Mouse (Mus musculus): Measurements from ENCODE around the gene Tnip1.

Tnip1 gene

DNA sequence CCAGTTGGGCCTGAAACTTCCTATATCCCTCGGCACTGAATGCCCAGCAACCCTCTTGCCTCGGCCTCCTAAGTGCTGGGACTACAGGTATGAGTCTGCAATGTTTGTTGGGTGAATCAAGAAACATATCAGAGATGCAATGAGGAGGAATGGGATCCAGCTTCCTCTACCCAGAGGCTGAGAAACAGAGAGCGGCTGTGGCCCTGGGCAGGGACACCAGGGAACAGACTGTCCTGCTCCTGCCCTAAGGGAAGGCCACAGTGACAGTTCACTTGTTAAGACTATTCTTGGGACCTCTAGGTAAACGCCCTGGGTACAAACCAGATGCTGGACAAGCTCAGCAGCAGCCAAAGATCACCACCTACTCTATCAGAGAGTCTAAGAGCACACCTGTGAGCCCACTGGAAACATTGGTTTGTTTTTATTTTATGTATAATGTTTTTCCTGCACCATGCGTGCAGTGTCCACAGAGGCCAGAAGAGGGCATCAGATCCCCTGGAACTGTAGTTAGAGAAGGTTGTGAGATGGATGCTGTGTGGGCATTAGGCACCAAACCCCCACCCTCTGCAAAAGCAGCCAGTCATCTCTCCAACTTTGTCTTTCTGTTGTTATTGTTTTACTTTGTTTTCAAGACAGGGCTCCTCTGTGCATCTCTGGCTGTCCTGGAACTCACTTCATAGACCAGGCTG is 31.2 kb downstream of the Tnip1 start:
- DNase-seq = peak; percentile 61

DNA sequence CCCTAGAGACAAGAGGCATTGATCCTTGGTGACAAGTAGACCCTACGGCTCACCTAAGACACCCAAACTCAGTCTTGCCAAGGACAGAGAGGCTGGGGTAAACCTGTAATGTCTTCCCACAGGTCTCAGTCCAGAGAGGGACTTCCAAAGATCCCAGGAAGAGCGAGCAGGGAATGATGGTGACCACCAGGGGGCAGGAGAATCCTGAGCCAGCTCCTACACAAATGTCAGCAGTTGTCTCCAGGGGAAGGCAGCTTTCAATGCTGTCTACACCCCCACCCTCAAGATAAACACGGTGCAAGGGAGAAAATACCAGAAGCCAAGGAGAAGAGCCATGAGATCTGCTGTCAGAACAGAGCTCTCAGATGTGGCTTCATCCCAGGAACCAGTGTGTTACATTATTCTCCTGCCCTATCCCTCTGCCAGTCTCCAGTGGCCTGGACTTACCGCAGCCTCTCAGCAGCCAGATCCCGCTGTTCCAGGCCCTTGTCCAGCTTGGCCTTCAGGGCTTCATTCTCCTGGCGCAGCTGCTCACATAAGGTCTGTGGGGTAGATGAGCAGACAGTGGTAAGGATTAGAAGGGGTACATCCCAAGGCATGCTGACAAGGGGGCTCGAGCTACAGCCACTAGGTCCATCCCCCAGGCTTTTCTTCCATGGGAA is 32.3 kb downstream of the Tnip1 start:
- peak; percentile 55 for DNase-seq

DNA sequence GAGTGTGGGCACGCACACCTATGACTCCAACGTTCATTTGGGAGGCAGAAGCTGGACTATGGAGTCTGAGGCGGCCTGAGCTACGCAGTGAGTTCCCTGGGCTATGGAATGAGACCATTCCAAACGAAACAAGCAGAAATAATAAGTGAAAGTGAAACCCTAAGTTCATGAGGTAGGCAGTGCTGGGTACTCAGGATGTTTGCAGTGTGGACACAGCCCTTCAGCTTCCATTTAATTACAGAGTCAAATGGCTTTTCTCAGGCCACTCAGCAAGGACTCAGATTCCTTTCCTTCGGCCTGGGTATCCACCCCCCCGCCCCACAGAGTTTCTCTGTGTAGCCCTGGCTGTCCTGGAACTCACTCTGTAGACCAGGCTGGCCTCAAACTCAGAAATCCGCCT is 33.0 kb downstream of the Tnip1 start:
- no peak for DNase-seq

DNA sequence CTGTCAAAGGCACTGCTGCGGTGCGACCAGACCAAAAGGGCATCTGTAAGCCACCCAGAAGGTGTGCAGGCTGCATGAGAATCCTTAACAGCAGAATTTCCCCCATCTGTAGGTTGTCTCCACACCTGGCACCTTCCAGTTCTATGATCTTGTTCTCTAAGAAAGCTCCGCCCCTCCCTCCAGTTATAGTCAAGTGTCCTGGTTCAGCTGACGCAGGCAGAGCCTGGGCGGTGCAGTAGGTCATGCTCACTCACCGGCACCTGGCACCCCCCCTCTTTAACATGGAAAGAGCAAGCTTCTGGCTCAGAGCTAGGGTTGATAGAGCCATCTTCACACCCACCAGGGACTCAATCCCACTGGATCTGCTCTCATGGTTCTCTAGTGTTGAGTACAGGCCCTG is 33.4 kb downstream of the Tnip1 start:
- no peak for DNase-seq

DNA sequence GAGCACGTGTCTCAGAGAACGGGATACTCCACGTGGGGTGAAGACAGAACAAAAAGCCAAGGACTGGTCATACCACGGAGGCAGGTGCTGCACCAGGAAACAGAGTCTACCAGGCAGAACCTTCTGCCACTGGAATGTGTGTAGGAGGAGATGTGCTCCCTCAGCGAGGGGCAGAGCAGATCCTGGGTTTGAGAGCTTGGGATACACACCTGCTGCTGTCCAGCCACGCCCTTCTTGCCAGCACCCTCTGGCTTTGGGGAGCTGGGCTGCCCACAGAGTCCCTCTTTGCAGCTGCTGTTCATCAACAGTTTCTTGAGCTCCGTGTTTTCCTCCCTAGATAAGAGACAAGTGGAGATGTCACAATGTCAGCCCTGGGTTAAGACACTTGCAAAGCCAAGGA is 33.8 kb downstream of the Tnip1 start:
- DNase-seq = no peak

DNA sequence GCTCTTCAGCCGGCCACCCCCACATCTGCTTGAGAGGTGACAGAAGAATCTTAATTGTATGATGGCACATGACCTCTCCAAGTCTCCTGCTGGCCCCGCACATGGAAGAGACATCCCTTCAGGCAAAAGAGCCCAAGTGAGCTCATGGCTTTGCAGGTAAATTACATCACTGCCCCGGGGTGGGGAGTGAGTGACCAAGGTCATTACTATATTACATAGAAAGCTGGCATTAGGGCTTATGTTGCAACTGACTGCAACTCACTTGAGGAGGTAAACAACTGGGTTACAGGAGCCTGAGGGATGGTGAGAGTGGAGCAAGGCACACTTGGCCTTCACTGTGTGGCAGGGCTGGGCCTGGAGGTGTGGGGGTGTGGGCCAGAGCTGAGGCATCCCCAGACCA is 34.5 kb downstream of the Tnip1 start:
- DNase-seq = no peak

DNA sequence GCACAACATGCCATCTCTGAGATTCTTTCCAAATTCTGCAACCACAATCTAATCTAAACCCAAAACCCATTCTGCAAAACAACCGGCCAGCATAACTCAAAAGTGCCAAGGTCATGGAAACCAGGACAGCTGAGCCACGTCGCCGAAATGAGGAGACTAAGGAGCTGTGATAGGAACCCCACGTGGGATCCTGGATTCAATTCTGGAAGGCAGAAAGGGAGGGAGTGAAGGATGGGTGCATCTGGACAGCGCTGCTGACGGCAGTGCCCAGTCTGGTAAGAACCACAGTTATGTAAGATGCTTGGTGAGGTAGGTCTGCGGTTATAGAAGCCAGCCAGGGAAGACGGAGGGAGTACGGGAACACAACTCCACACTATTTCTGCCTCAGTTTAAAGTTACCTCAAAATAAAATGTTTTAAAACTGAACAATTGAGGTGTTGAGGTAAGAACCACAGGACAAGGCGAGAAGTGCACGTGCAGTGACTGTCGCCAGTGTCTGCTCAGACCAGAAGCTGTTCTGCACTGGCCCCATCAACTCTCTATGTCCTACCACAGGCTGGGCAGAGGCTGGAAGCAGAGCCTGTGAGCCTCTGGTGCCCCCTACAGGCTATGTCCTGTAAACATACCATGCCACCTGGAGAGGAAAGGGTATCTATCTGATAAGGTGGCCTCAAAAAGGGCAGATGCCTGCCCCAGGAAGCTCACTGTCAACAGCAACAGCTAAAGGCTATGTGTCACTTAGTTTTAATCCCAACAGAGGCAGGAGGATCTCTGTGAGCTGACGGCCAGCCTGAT is 35.2 kb downstream of the Tnip1 start:
- DNase-seq = peak; percentile 75

DNA sequence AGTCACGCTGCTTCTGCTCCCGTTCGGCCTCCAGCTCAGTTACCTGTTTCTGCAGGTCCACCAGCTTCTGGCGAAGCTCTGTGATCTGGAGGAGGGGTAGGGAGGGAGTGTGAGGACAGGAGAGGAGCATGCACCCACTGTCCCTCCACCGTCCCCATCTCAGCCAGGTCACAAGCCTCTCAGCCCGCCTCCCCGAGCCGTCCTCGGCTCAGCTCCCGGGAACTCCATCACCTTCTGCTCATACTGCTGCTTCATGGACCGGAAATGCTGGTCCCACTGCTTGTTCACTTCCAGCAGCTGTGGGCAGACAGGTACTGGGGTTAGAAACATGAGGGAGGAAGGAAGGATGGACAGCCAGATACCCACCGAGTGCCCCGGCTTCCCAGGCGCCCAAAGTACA is 38.6 kb downstream of the Tnip1 start:
- no peak for DNase-seq

DNA sequence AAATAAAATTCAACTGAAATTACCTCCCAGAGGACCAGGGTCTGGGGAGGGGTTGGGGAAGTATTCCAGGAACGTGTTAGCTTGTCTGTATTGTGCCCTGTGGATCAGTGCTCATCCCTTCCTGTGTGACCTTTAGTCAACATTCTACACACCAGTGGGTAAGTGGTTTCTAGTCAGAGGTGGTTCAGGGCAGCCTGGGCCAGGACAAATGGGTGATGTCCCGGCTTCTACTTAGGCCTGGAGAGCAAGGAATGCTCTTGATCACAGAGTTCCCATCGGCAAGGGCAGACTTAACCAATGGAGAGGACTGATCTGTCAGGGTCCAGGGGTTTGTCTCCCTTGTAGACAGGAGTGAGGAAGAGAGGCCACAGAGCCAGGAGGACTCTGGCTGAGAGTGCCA is 40.2 kb downstream of the Tnip1 start:
- DNase-seq = peak; percentile 60

DNA sequence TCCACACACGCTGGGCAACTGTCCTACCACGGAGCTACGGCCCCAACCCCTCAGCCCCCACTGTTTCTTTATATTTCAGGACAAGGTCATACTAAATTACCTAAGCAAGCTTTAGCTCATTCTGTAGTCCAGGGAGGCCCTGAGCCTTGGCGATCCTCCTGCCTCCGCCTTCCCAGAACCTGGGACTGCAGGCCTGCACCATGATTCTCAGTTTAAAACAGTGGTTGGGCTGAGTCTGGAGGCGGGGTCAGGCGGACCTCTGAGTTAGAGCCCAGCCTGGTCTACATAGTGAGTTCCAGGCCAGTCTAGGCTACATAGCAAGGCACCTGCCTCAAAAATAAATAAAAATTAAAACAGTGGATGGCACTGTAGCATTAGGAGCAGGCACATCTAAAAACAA is 40.9 kb downstream of the Tnip1 start:
- peak; percentile 33 for DNase-seq

DNA sequence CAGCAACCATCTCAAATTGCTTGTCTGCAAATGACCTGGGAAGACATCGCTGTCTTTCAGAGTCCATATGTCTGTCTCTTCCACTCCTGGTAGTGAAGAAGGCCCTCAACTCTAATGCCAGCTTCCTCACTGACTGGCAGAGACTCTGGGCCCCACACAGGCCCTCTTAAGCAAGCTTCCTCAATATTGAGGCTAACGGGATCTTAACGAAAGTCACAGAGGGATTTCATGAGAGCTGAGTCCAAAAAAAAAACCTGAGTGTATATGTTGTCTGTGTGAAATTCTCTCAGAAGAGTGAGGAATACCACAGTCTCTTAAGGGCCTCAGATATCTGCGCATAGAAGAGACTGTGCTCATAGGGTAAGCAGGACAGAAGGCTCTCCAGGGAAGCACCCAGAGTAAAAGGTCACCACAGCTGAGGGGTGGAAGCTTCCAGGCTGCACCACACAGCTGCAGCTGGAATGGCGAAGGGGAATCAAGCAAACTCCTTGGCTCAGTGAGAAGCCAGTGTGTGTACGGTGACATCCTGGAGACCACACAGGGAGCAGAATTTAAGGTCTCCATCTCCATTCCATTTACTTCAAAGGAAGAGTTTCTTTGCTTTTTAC is 41.6 kb downstream of the Tnip1 start:
- DNase-seq = no peak

DNA sequence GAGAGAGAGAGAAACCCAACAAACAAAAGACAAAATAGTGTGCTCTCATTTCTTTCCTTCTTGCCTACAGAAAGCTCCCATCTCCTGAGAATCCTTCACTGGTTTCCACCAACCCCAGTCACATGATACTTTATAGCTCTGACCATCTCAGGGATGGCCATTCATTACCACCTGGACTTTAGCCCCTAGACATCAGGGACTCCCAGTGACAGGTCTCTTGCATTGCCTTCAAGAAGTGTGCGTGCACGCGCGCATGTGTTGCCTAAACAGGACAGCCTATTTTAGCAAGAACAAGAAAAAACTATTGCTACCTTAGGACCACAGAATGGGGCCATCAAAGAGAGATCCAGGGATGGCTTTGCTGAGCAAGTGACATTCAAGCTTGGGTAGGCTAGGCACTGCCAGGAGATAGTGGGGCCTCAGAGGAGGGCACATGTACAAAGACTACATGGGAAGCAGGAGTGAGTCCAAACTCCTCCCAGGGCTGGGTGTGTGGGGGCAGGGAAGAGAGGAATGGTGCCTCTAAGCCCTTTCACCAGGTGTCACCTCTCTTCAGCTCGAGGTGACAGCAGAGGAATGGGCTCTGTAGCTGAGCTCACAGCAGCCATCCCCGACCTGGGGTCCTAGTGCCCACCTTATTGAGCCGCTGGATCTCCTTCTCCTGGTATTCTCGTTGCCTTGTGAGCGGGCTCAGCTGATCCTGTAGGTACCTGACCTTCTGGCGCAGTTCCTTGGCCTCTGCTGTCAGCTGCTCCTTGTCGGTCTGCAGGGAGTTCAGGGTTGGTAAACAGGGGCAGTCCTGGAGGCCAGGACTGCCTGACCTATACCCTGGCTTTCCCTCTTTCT is 42.4 kb downstream of the Tnip1 start:
- DNase-seq = peak; percentile 73

DNA sequence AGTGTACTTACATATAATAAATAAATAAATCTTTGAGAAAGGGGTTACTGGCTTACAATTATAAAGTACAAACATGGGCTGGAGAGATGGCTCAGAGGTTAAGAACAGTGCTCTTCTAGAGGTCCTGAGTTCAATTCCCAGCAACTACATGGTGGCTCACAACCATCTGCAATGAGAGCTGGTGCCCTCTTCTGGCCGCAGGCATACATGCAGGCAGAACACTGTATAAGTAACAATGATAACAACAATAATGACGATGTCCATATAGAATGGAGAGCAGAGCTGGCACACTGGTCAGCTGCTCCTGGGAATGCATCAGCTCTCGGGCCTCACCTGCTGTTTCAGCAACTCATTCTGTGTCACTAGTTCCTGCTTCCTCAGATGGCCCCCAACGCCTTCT is 44.4 kb downstream of the Tnip1 start:
- DNase-seq = no peak

DNA sequence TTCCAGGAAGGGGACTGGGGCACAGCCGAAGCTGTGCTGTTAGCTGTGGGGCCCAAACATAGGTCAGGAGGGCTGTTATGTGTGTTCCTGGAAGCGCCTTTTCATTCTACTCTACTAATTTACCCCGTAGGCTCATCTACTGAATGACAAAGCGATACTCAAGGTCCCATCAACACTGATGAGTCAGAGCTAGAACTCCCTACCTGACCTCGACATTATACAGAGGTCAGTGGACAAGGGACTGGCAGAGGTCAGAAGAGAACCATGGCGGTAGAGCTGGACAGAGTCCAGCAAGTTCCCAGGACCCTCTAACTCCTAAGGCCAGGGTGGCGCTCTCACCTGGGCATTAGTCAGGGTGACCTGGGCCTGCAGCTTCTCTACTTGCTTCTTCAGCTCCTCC is 45.3 kb downstream of the Tnip1 start:
- DNase-seq = no peak

DNA sequence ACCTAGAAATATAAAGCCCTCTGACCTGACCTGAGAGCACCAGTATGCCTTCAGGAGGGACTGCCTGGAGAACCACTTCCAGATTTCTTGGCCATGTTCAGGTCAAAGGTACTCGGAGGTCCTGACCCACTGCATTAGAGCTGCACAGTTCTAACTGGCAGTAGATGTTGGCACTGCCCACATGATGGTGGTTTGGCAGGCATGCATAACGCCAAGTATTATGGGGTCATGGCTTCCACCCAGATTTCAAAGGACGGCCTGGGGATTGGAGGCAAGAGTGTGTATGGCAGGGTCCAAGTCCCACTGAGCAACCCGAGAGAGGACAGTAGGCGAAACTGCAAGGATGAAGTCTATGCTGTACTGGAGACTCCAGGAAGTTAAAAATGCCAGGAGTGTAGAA is 48.9 kb downstream of the Tnip1 start:
- peak; percentile 53 for DNase-seq

DNA sequence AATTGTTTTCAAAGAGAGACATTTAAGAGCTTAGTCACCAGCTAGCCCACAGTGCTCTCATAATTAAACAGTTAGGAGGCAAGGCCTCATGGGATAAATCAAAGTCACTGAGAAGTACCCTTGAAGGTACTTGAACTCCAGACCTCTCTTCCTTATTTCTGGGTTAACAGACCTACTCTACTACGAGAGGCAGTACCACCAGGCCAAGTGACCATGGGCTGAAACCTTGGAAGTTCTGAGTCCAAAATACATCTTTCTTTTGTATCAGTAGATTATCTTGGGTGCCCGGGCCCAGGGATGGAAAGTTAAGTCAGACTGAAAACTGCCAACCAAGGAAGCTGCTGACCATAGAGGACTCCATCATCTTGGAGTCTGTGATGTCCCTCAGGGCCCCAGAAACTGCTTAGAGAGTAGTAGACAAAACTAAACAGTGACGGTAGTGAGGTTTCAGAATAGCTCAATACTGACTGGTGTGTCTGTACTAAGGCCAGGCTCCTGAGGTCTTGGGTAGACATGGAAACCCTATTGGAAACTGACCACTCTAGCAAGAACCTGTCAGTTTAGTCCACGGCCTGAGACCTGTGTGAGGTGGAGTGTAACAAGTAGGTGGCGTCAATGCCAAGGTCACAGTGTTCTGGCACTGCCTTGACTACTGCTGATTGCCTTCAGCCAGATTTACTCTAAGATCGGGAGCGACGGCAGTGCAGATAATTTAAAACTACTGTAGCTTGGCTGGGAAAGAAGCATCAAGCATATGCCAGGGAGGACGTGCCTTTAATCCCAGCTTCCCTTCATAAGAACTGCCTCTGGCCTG is 50.0 kb downstream of the Tnip1 start:
- DNase-seq = peak; percentile 74

DNA sequence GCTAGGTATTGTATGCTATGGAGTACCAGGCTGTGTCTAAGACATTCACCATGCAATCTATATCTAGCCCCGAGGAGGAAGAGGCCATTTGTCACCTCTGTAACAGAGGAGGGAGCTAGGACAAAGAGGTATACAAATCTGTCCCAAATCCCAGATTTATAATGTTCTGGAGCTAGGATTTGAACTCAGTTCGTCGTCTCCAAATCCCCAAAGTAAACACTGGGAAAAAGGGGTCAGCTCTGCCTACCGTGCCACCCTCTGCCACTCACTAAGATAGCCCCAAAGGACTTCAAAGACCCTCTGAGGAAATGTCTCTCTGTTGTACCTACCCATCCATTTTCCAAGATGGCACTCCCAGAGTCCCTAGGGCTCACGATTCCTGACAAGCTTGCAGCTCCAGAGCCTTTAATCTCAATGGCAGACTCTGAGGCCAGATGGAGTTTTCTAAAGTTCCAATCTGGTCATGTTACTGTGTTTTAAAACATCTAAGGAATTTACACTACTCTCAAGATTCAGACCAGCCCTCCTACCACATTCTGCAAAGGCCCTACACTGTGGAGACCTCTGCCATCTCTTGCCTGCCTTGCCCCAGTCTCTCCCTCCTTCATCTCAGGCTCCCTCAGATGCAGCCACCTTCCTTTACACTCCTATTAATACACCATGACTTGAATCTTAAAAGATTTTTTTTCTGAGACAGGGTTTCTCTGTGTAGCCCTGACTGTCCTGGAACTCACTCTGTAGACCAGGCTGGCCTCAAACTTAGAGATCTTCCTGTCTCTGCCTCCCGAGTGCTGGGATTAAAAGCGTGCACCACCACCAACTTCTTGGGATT is 50.8 kb downstream of the Tnip1 start:
- peak; percentile 73 for DNase-seq

DNA sequence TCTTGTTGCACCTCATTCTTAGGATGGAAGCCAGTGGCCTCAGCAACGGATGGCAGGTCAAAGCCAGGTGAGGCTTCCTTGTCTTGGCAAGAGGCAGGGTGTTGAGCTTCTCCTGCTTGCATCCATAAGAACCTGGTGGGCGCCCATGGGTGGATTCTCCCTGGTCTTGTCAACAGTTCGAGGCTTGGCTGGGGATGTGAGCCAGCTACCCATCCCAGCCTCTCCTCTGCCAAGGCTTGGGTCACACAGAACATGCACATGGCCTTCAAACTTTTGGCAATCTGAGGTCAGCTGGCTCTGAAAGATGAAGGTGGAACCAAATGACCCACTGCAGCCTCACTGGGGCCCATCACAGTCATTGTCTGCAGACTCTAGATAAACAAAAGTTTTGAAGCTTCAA is 51.5 kb downstream of the Tnip1 start:
- DNase-seq = no peak

DNA sequence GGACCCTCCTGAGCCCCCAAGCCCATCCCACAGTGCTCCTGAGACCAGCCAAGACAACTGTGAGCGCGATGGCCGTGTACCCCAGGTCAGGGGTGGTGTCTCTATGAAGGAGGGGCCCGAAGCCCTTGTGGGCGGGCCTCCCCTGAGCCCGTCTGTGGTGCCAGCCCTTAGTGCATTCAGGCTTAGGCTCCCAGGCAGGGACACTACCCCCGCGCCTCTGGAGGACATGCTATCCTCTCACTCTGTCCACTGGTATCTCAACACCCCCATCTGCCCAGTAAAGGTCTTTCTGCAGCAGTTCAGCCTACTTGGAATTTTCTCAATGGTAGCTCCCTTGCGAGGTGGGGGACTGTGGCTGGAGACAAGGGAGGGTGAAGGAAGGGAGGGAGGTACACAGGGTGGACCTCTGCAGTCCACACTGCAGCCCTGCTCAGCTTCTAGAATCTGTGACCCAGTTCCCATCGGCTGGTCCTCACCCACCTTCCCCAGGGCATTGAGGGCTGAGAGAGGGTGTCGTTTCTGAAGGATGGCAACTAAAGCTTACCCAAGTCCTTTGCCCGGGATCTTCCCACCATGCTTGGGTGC is 52.5 kb downstream of the Tnip1 start:
- DNase-seq = peak; percentile 46

DNA sequence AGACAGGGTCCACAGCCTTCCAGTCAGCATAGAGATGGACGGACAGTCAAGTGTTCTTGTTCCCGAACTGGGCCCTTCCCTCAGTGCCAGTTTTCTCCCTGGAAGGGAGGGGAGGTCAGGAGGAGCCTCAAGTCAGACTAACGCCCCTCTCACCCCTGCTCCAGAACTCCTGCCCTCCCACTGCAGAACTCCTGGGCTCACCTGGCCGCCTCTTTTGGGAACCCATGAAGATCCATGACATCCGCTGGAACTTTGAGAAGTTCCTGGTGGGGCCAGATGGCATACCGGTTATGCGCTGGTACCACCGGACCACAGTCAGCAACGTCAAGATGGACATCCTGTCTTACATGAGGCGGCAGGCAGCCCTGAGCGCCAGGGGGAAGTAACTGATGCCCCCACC is 53.4 kb downstream of the Tnip1 start:
- DNase-seq = no peak

Data from kidney, adult 9 months (tissue).